Mouse (Mus musculus) cerebellum, adult 8-10 months (tissue): ENCODE data around the gene Med13l.

Source experiments
- DNase-seq: peaks from one replicate; pipeline ENCODE4 v3.0.0; 2022

Gene Med13l

GRCm38 (mm10) chr5:118809588-118809987 lies 249.1 kb downstream of the Med13l start:
- DNase-seq: no peak

- no peak for DNase-seq
These were observed 251.2 kb downstream of the Med13l start for GRCm38 (mm10) chr5:118811690-118812089.

- DNase-seq: no peak
These were observed 251.9 kb downstream of the Med13l start for GRCm38 (mm10) chr5:118812421-118812820.

GRCm38 (mm10) chr5:118812947-118813401 lies 252.5 kb downstream of the Med13l start:
- DNase-seq: no peak

GRCm38 (mm10) chr5:118814052-118814451 lies 253.6 kb downstream of the Med13l start:
- DNase-seq: no peak
